Mouse (Mus musculus) kidney, adult 8-10 months (tissue): ENCODE measurements around the gene Dap.

ENCODE experiments used
- DNase-seq, 2 experiments: peaks; one replicate each; pipeline ENCODE4 v3.0.0; 2022

Dap gene

GRCm38 (mm10) chr15:31265845-31266244 lies 41.7 kb downstream of the Dap start:
- no peak for DNase-seq

GRCm38 (mm10) chr15:31268148-31268547 lies 44.0 kb downstream of the Dap start:
- DNase-seq: no peak

- no peak for DNase-seq
Observed at GRCm38 (mm10) chr15:31269558-31269957, 45.4 kb downstream of the Dap start.

- DNase-seq: no peak
Observed at GRCm38 (mm10) chr15:31272695-31273094, 48.6 kb downstream of the Dap start.

GRCm38 (mm10) chr15:31273509-31273908 lies 49.4 kb downstream of the Dap start:
- no peak for DNase-seq

- DNase-seq: no peak
Observed at GRCm38 (mm10) chr15:31278090-31278489, 54.0 kb downstream of the Dap start.

- peak; percentile 59 to 77 for DNase-seq
Observed at GRCm38 (mm10) chr15:31279120-31279519, 55.0 kb downstream of the Dap start.

GRCm38 (mm10) chr15:31279577-31280004 lies 55.5 kb downstream of the Dap start:
- no peak for DNase-seq

GRCm38 (mm10) chr15:31280059-31280458 lies 55.9 kb downstream of the Dap start:
- DNase-seq: no peak

- DNase-seq: no peak
Observed at GRCm38 (mm10) chr15:31280683-31281082, 56.6 kb downstream of the Dap start.

GRCm38 (mm10) chr15:31281830-31282229 lies 57.7 kb downstream of the Dap start:
- DNase-seq: no peak

- no peak for DNase-seq
Observed at GRCm38 (mm10) chr15:31282353-31282752, 58.2 kb downstream of the Dap start.

GRCm38 (mm10) chr15:31284142-31284541 lies 60.0 kb downstream of the Dap start:
- no peak for DNase-seq

- no peak for DNase-seq
Observed at GRCm38 (mm10) chr15:31284922-31285631, 61.0 kb downstream of the Dap start.

- DNase-seq: no peak
Observed at GRCm38 (mm10) chr15:31285695-31286094, 61.6 kb downstream of the Dap start.

GRCm38 (mm10) chr15:31292627-31293026 lies 68.5 kb downstream of the Dap start:
- no peak for DNase-seq

- DNase-seq: no peak
Observed at GRCm38 (mm10) chr15:31294311-31294710, 70.2 kb downstream of the Dap start.

- DNase-seq: no peak
Observed at GRCm38 (mm10) chr15:31296882-31297776, 73.0 kb downstream of the Dap start.

- DNase-seq: no peak
Observed at GRCm38 (mm10) chr15:31297777-31298137, 73.6 kb downstream of the Dap start.

GRCm38 (mm10) chr15:31299258-31299917 lies 75.3 kb downstream of the Dap start:
- DNase-seq: no peak

- DNase-seq: no peak
Observed at GRCm38 (mm10) chr15:31302293-31302990, 78.3 kb downstream of the Dap start.

- no peak for DNase-seq
Observed at GRCm38 (mm10) chr15:31304302-31304701, 80.2 kb downstream of the Dap start.

- DNase-seq: no peak
Observed at GRCm38 (mm10) chr15:31305181-31305580, 81.1 kb downstream of the Dap start.
